Mouse (Mus musculus) mouse embryonic stem cell (cell line): ENCODE data around the gene Esrra.

Experiments
- in situ Hi-C, 2 experiments: fragments of 300-500 bp; cut with MboI; formaldehyde crosslinking; loops; 1 replicate in 1 of 2; 3 replicates in 1 of 2; pipeline ENCODE4 v1.14.3; 2019 to 2020; ENCODE audit warnings: low sequenced_read_pairs in 2 of 2, low pct_unique_long_range_greater_than_20kb in 1 of 2, mixed read lengths in 1 of 2; ENCODE audit not compliant: unreplicated experiment in 1 of 2

Esrra gene

DNA sequence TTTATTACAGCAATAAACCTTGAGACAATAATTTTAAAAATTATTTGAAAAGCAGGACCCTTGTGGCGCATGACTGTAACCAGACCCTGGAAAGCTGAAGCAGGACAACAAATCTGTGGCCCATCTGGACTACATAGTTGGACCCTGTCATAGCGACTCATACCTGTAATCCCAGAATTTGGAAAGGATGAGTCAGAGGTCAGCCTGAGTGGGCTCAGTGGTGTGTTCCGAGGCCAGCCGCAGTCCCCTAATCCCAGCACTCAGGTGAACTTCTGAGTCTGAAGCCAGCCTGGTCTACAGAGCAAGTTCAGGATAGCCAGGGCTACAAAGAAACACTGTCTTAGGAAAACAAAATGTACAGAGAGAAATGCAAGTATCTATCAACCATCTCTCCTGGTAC lies 60.2 kb downstream of the Esrra start:
- in situ Hi-C loops, result no loop called here
